Mouse (Mus musculus) cortical plate, adult 2 months (tissue): ENCODE results near the gene Slc47a2. TPM values are rescaled to one million over a fixed set of nuclear protein-coding genes. Genes with fewer than 3 reads are reported as not detected.

Experiments
- H3K27ac ChIP-seq: fragments of 200-500 bp; 2 replicates; pipeline ENCODE4 v1.5.1; 2012; ENCODE audit warnings: low read length, control low read depth, inconsistent platforms; ENCODE audit not compliant: insufficient read depth
- H3K4me1 ChIP-seq: fragments of 200-500 bp; 2 replicates; pipeline ENCODE4 v1.6.1; 2011; ENCODE audit warnings: low read length; ENCODE audit not compliant: control insufficient read depth, insufficient read depth
- H3K4me3 ChIP-seq: fragments of 200-500 bp; 2 replicates; pipeline ENCODE4 v1.5.1; 2011; ENCODE audit warnings: mild to moderate bottlenecking, low read length, control low read depth; ENCODE audit not compliant: insufficient read depth
- CTCF ChIP-seq: fragments of 200-500 bp; IDR thresholded peaks from 2 replicates; pipeline ENCODE4 v1.5.1; 2011; ENCODE audit warnings: mild to moderate bottlenecking, control low read depth, low read length; ENCODE audit not compliant: insufficient read depth; ENCODE audit errors: extremely low read depth
- POLR2A ChIP-seq: fragments of 200-500 bp; IDR thresholded peaks from 2 replicates; pipeline ENCODE4 v1.6.1; 2011; ENCODE audit warnings: mild to moderate bottlenecking, low read length, control low read depth; ENCODE audit not compliant: insufficient read depth; ENCODE audit errors: extremely low read depth
- polyA plus RNA-seq: library from polyadenylated mRNA; depleted of rRNA; stranded (reverse); fragments of >200 nt; gene quantifications from 2 replicates; pipeline ENCODE4 v1.2.3, GENCODE M21; 2012

Gene Slc47a2
- polyA plus RNA-seq, 1 experiment = 0.23 TPM

DNA sequence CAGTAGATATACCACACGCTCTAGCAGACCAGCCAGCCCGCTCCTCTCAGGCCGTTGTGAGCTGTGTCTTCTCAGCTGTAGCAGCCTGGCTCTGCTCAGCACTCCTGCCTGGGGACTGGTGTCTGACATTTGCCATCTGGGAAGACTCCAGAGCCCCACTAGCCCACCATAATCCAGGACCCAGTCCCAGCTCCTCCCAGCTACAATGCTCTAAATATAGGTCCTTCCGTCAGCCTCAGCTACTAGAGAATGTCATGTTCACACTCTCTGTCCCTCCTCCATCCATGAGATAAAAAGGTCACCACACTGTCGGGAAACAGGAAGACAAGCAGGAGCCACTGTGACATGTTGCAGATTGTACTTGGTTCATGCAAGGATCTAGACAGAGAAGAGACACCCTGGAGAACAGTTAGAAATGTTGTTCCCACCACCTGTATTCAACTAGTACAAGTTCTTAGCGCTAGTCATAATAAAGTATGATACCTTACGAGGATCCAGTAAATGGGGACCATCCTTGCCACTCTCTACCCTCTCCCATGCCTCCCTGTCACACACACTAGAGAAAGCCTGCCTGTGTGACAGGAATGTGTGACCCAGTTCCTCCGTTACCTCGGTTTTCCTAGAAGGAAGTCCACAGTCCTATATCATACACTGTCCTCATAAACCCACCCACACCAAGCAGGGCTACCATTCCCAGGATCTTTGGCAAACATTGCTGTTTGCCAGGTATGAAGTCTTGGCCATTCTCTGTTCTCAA, 24.0 kb upstream of the Slc47a2 start:
- H3K4me3 ChIP-seq = no peak overlapping the region
- no peaks in the 10 kb centered on the region for H3K4me1 ChIP-seq
- no peak overlapping the region for H3K27ac ChIP-seq
- TF ChIP-seq POLR2A = no peak
- no peak for TF ChIP-seq CTCF

DNA sequence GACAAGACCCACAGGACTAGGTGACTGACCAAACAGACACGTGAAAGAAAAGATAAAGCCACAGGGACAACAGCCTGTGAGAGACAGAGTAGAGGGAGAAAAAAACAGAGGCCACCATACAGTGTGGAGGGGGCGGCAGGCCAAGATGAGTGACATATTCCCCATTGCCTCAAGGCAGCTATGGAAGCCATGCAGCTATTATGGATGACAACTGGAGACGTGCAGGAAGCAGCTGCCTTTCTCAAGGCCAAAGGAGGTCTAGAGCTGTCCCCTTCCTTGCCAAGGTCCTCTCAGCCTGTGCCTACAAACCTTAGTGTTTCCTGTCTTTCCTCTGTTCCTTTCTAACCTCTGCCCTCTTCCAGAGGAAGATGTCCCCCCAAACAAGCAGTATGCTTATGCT, 23.3 kb upstream of the Slc47a2 start:
- no peak overlapping the region for H3K27ac ChIP-seq
- TF ChIP-seq POLR2A (no peak), CTCF (no peak)

DNA sequence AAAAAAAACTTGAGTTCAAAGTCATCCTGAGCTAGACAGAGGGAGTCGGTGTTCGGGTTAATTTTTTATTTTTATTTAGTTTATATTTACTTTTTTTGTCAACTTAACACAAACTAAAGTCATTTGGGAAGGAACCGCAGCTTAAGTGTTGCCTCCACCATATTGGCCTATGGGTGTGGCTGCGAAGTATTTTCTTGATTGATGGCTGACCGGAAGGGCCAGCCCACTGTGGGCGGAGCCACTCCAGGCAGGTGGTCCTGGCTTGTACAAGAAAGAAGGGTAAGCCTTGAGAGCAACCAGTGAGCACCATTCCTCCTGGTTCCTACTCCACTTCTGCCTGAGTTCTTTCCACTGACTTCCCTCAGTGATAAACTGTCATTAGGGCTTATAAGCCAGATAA, 21.4 kb upstream of the Slc47a2 start:
- no peak overlapping the region for H3K4me3 ChIP-seq
- H3K27ac ChIP-seq = no peak overlapping the region
- TF ChIP-seq CTCF (no peak), POLR2A (no peak)
- no peaks in the 10 kb centered on the region for H3K4me1 ChIP-seq

More for the DNA sequence above, 23.3 kb upstream of the Slc47a2 start:
- H3K4me3 ChIP-seq = no peak overlapping the region
- no peaks in the 10 kb centered on the region for H3K4me1 ChIP-seq

DNA sequence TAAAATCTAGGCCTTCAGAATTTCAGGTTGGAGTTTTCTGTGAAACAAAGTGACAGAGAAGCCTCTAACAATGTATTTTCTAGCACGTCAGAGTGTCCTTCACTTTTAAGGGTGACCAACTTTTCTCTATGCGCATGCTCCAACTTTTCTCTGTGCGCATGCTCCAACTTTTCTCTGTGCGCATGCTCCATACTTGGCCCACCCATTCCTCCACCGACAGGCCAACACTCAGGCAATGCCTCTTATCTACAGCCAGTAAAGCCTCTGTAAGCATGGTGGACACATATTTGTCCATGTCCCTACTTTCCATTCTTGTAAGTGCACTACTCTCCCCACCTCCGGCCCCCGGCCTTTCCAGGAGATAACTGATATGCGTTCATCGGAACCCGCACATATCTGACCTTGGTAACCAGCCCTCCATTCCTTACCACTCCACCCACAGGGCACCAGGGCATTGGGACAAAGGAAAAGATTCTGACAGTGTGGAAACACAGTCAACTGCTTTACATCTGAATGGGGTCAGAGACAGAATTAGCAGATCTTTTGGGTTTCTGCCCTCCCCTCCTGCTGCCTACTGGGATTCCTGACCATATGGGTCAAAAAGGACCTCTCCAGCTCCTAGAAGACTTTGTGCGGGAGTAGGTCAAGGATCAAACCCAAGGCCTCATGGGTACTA, 19.0 kb upstream of the Slc47a2 start:
- TF ChIP-seq CTCF (no peak), POLR2A (no peak)
- H3K4me1 ChIP-seq = no peaks in the 10 kb centered on the region

DNA sequence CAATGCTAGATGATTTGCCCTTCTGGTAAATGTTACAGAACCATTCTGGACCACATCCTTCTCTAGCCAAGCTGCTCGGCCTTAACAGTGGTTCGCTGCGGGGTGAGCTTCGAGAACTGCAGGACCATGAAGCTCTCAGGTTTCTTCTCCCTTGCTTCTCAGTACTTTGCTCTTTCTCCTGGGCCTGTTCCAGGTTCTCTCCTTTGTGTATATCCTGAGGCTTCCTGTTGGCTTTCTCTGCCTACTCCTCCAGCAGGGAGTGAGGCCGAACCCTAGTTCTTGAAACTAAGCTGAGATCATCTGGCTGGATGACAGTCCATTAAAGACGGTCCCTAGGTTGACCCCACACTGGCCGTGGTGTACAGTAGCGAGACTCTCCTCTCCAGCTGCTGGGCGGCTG, 13.9 kb upstream of the Slc47a2 start:
- Histone ChIP-seq H3K4me3 (no peak overlapping the region), H3K4me1 (no peaks in the 10 kb centered on the region), H3K27ac (no peak overlapping the region)
- no peak for TF ChIP-seq POLR2A
- no peak for TF ChIP-seq CTCF

More for the DNA sequence above, 19.0 kb upstream of the Slc47a2 start:
- Histone ChIP-seq H3K4me3 (no peak overlapping the region), H3K27ac (no peak overlapping the region)

DNA sequence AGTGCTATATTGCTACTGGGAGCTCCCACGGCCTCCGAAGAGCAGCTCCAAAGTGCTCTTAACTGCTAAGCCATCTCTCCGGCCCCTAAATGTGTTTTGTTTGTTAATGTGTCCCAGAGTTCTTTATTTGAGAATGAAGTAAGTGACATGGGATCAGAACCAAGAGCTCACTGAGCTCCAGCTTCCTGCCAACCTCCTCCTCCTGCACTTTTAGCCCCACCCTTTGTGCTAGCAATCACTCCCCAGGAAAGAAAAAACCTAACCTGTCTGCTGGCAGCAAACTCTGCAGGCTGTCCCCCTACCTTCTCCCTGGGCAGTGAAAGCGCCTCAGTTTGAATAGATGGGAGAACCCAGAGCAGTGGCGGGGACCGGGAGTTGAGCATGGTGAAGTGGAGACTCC, 13.5 kb upstream of the Slc47a2 start:
- Histone ChIP-seq H3K27ac (no peak overlapping the region), H3K4me1 (no peaks in the 10 kb centered on the region), H3K4me3 (no peak overlapping the region)
- no peak for TF ChIP-seq POLR2A
- TF ChIP-seq CTCF = no peak

DNA sequence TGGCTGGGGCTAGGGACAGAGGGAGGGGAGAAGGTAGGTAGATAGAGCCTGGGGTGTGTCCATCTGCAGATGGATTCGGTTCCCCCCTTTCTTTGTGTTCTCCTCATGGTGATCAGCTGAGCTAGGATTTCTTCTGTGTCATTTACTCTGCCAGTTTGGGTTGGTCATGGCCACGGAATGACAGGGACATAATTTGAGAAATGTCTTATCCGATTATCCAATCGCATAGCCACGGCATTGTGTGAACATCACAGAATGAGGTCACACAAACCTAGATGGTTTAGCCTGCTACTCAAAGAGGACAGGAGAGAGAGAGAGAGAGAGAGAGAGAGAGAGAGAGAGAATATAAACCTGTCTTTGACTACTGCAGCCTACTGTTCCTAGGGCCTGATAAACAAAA, 12.7 kb upstream of the Slc47a2 start:
- TF ChIP-seq CTCF (no peak), POLR2A (no peak)
- no peak overlapping the region for H3K4me3 ChIP-seq
- no peaks in the 10 kb centered on the region for H3K4me1 ChIP-seq
- H3K27ac ChIP-seq = no peak overlapping the region

DNA sequence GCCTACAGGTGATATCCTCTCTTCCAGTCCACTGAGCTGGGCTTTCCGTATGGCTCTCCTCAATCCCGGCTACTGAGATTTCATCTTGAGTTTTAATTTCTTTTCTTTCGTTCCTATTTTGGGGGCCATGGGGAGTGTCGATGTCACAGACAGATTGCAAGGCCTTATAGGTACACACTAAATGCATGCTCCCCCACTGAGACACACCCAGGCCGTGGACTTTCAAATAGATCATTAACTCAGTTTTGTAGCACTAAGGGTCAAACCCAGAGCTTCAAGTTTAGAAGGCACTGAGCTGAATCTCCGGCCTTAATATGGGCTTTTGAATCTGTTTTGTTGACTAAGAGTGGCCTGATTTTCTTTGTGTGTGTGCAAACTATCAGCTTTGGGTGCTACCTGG, 11.7 kb upstream of the Slc47a2 start:
- Histone ChIP-seq H3K4me3 (no peak overlapping the region), H3K4me1 (no peaks in the 10 kb centered on the region), H3K27ac (no peak overlapping the region)
- TF ChIP-seq CTCF (no peak), POLR2A (no peak)

DNA sequence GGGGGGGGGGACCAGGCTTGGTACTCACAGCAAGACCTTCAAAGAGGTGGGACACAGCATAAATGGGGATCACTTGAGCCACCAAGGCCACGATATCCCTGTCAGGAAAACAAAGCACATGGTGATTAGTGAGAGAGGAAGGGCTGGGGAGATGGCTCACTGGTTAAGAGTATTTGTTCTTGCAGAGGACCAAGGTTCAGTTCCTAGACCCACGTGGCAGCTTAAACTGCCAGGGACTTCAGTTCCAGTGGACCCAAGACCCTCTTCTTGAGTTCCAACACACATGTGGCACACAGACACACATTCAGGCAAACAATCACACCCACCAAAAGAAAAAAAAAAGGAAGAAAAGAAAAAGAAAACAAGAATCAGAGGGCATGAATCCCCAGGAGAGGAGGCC, 10.4 kb upstream of the Slc47a2 start:
- Histone ChIP-seq H3K4me3 (no peak overlapping the region), H3K27ac (no peak overlapping the region), H3K4me1 (no peaks in the 10 kb centered on the region)
- no peak for TF ChIP-seq CTCF
- TF ChIP-seq POLR2A = no peak

DNA sequence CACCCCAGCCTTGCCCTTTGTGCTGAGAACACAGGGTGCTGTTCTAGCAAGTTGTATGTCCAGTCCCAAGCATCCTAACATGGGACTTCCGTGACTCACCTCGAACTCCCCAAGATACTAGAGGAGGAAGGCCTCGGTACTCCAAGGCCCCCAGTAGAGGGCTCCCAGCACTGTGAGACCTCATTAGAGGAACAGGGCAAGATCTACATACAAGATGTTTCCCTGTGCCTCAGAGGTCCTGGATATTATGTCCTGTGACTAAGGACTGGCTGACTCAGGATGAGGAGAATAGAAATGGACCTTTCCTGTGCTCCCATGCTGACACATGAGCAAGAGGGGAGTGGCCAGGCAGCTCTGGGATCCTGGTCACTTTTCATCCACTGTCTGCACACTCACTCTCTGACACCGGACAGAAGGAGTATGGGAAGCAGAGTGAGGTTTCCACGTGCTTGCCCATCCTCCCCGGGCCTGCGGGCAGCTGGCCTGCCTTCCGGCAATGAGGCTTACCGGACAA, 9.5 kb upstream of the Slc47a2 start:
- TF ChIP-seq CTCF = no peak
- TF ChIP-seq POLR2A = no peak
- H3K4me1 ChIP-seq = no peaks in the 10 kb centered on the region
- H3K27ac ChIP-seq = no peak overlapping the region
- H3K4me3 ChIP-seq = no peak overlapping the region
